Comparison of ENCODE assay signal across 17 mouse cellular contexts in genomic region chr7:73909432-73910205, GRCm38 (mm10).
"Had no signal": no experiment of that assay in that cellular context is flagged by ENCODE, and none has a peak within 500 bp of the region (broad histone marks: within the 10 kb centered on the region; RNA-seq: fewer than 3 reads in every experiment).

No protein-coding gene starts in this region.

- H3K27ac ChIP-seq: kidney, postnatal 0 days; layer of hippocampus, adult 2 months; liver, embryonic 13.5 days; neural tube, embryonic 12.5 days; stomach, postnatal 0 days had no signal

- H3K9ac ChIP-seq: liver, embryonic 13.5 days; neural tube, embryonic 12.5 days had no signal

- DNase-seq: layer of hippocampus, adult 9-11 months; liver, embryonic 13.5 days; lung, adult 2 months; lung, postnatal 14 days; lung, postnatal 4 days; midbrain, embryonic 14.5 days; right cerebral cortex, adult 18-20 months; right cerebral cortex, postnatal 14 days; right cerebral cortex, postnatal 4 days; thymus, adult 2 months; thymus, postnatal 14 days; thymus, postnatal 4 days had no signal

- H3K4me1 ChIP-seq: liver, embryonic 13.5 days had no signal

- H3K4me3 ChIP-seq: layer of hippocampus, adult 2 months; liver, embryonic 13.5 days; neural tube, embryonic 12.5 days had no signal

- H3K27me3 ChIP-seq: liver, embryonic 13.5 days; neural tube, embryonic 12.5 days had no signal

- H3K9me3 ChIP-seq: liver, embryonic 13.5 days; neural tube, embryonic 12.5 days had no signal

- H3K36me3 ChIP-seq: liver, embryonic 13.5 days; neural tube, embryonic 12.5 days had no signal

- H3K4me2 ChIP-seq: liver, embryonic 13.5 days; midbrain, embryonic 11.5 days; neural tube, embryonic 12.5 days had no signal
